Mouse (Mus musculus): ENCODE measurements at regions not wholly inside any gene's neighbourhood (a gene's known extent, or its start where the extent isn't known, plus 50 kb on each side); places are given as distances from the start of the nearest gene placed in this dataset.

- Histone ChIP-seq H3K27ac (replicated peaks) (no peak overlapping the region), H3K4me1 (no peaks in the 10 kb centered on the region), H3K9me3 (replicated peaks) (no peaks in the 10 kb centered on the region), H3K9ac (no peak overlapping the region), H3K4me3 (replicated peaks) (no peak overlapping the region), H3K36me3 (no peaks in the 10 kb centered on the region), H3K27me3 (no peaks in the 10 kb centered on the region), H3K4me2 (replicated peaks) (no peak overlapping the region)
- WGBS: 68% methylated on average over 10 of the region's 10 CpGs
- no peak for ATAC-seq (ENCODE audit: insufficient number of reproducible peaks, low FRiP score, low TSS enrichment, low read depth)
Measured at GRCm38 (mm10) chr2:72793424-72793823, 186.8 kb downstream of the Sp3 start.

GRCm38 (mm10) chr2:72794501-72794900 lies 185.7 kb downstream of the Sp3 start:
- no peak overlapping the region for H3K4me3 ChIP-seq (replicated peaks)
- H3K36me3 ChIP-seq: no peaks in the 10 kb centered on the region
- no peak overlapping the region for H3K4me2 ChIP-seq (replicated peaks)
- H3K27ac ChIP-seq (replicated peaks): no peak overlapping the region
- 41% methylated on average over 4 of the region's 4 CpGs for whole genome bisulfite sequencing
- H3K4me1 ChIP-seq: no peaks in the 10 kb centered on the region
- ATAC-seq (ENCODE audit: insufficient number of reproducible peaks, low FRiP score, low TSS enrichment, low read depth): no peak
- H3K27me3 ChIP-seq: no peaks in the 10 kb centered on the region
- no peak overlapping the region for H3K9ac ChIP-seq
- no peaks in the 10 kb centered on the region for H3K9me3 ChIP-seq (replicated peaks)

- no peak for ATAC-seq (ENCODE audit: insufficient number of reproducible peaks, low FRiP score, low TSS enrichment, low read depth)
- Histone ChIP-seq H3K9me3 (replicated peaks) (no peaks in the 10 kb centered on the region; the same call in 1 of the 2 replicates), H3K4me1 (no peaks in the 10 kb centered on the region), H3K36me3 (no peaks in the 10 kb centered on the region), H3K4me2 (replicated peaks) (no peak overlapping the region), H3K4me3 (replicated peaks) (no peak overlapping the region), H3K9ac (no peak overlapping the region), H3K27me3 (no peaks in the 10 kb centered on the region), H3K27ac (replicated peaks) (no peak overlapping the region)
- 79% methylated on average over 4 of the region's 4 CpGs for WGBS
Measured at GRCm38 (mm10) chr2:72797002-72797718, 183.1 kb downstream of the Sp3 start.

- no peaks in the 10 kb centered on the region; the same call in 1 of the 2 replicates for H3K9me3 ChIP-seq (replicated peaks)
- H3K9ac ChIP-seq: no peak overlapping the region
- no peaks in the 10 kb centered on the region for H3K4me1 ChIP-seq
- no peaks in the 10 kb centered on the region for H3K36me3 ChIP-seq
- no peak for ATAC-seq (ENCODE audit: insufficient number of reproducible peaks, low FRiP score, low TSS enrichment, low read depth)
- no peak overlapping the region for H3K4me2 ChIP-seq (replicated peaks)
- WGBS: 58% methylated on average over 7 of the region's 7 CpGs
- H3K27me3 ChIP-seq: no peaks in the 10 kb centered on the region
- no peak overlapping the region for H3K4me3 ChIP-seq (replicated peaks)
- no peak overlapping the region for H3K27ac ChIP-seq (replicated peaks)
Measured at GRCm38 (mm10) chr2:72800696-72801095, 179.6 kb downstream of the Sp3 start.

- no peak for ATAC-seq (ENCODE audit: insufficient number of reproducible peaks, low FRiP score, low TSS enrichment, low read depth)
- no peaks in the 10 kb centered on the region for H3K9me3 ChIP-seq (replicated peaks)
- peaks cover 6% of the 10 kb centered on the region; the same call in 1 of the 2 replicates for H3K4me1 ChIP-seq
- H3K27me3 ChIP-seq: peaks cover 11% of the 10 kb centered on the region
- no peak overlapping the region for H3K9ac ChIP-seq
- no peak overlapping the region for H3K4me2 ChIP-seq (replicated peaks)
- WGBS: 59% methylated on average over 14 of the region's 14 CpGs
- no peak overlapping the region for H3K4me3 ChIP-seq (replicated peaks)
- no peaks in the 10 kb centered on the region for H3K36me3 ChIP-seq
- H3K27ac ChIP-seq (replicated peaks): no peak overlapping the region
Measured at GRCm38 (mm10) chr2:72813282-72813974, 166.8 kb downstream of the Sp3 start.

- Histone ChIP-seq H3K27ac (replicated peaks) (no peak overlapping the region), H3K9ac (no peak overlapping the region), H3K36me3 (no peaks in the 10 kb centered on the region), H3K4me3 (replicated peaks) (no peak overlapping the region), H3K4me1 (no peaks in the 10 kb centered on the region), H3K4me2 (replicated peaks) (no peak overlapping the region), H3K27me3 (no peaks in the 10 kb centered on the region), H3K9me3 (replicated peaks) (no peaks in the 10 kb centered on the region)
- WGBS: 80% methylated on average over 4 of the region's 4 CpGs
- ATAC-seq (ENCODE audit: insufficient number of reproducible peaks, low FRiP score, low TSS enrichment, low read depth): no peak
Measured at GRCm38 (mm10) chr2:72825251-72825650, 155.0 kb downstream of the Sp3 start.

- Histone ChIP-seq H3K4me3 (replicated peaks) (no peak overlapping the region), H3K9me3 (replicated peaks) (no peaks in the 10 kb centered on the region), H3K4me1 (no peaks in the 10 kb centered on the region), H3K36me3 (no peaks in the 10 kb centered on the region), H3K27me3 (no peaks in the 10 kb centered on the region), H3K4me2 (replicated peaks) (no peak overlapping the region), H3K27ac (replicated peaks) (no peak overlapping the region), H3K9ac (no peak overlapping the region)
- ATAC-seq (ENCODE audit: insufficient number of reproducible peaks, low FRiP score, low TSS enrichment, low read depth): no peak
- 23% methylated on average over 1 of the region's 1 CpGs for WGBS
Measured at GRCm38 (mm10) chr2:72829139-72829538, 151.1 kb downstream of the Sp3 start.

GRCm38 (mm10) chr2:72832770-72833169 lies 147.5 kb downstream of the Sp3 start:
- no peak for ATAC-seq (ENCODE audit: insufficient number of reproducible peaks, low FRiP score, low TSS enrichment, low read depth)
- H3K4me1 ChIP-seq: no peaks in the 10 kb centered on the region
- no peaks in the 10 kb centered on the region for H3K27me3 ChIP-seq
- H3K36me3 ChIP-seq: no peaks in the 10 kb centered on the region
- no peak overlapping the region for H3K4me3 ChIP-seq (replicated peaks)
- H3K27ac ChIP-seq (replicated peaks): no peak overlapping the region
- H3K9ac ChIP-seq: no peak overlapping the region
- H3K9me3 ChIP-seq (replicated peaks): no peaks in the 10 kb centered on the region
- no peak overlapping the region for H3K4me2 ChIP-seq (replicated peaks)
- WGBS: 73% methylated on average over 10 of the region's 10 CpGs

- 45% methylated on average over 6 of the region's 6 CpGs for WGBS
- ATAC-seq (ENCODE audit: insufficient number of reproducible peaks, low FRiP score, low TSS enrichment, low read depth): no peak
- H3K4me2 ChIP-seq (replicated peaks): no peak overlapping the region
- no peak overlapping the region for H3K4me3 ChIP-seq (replicated peaks)
- H3K4me1 ChIP-seq: 0 out of 2 replicates have a peak, but pooled peaks cover 6% of the 10 kb centered on the region
- H3K9ac ChIP-seq: no peak overlapping the region
- no peaks in the 10 kb centered on the region for H3K27me3 ChIP-seq
- H3K36me3 ChIP-seq: no peaks in the 10 kb centered on the region
- 0 out of 2 replicates have a peak, but pooled peaks cover 7% of the 10 kb centered on the region for H3K9me3 ChIP-seq (replicated peaks)
- peak overlapping the region; percentile 44; the same call in 1 of the 2 replicates for H3K27ac ChIP-seq (replicated peaks)
Measured at GRCm38 (mm10) chr2:72838085-72838727, 142.0 kb downstream of the Sp3 start.

- Histone ChIP-seq H3K9ac (no peak overlapping the region), H3K9me3 (replicated peaks) (0 out of 2 replicates have a peak, but pooled peaks cover 7% of the 10 kb centered on the region), H3K27me3 (no peaks in the 10 kb centered on the region), H3K36me3 (no peaks in the 10 kb centered on the region), H3K4me3 (replicated peaks) (no peak overlapping the region), H3K4me1 (0 out of 2 replicates have a peak, but pooled peaks cover 6% of the 10 kb centered on the region), H3K27ac (replicated peaks) (no peak overlapping the region), H3K4me2 (replicated peaks) (no peak overlapping the region)
- 55% methylated on average over 5 of the region's 5 CpGs for WGBS
- ATAC-seq (ENCODE audit: insufficient number of reproducible peaks, low FRiP score, low TSS enrichment, low read depth): no peak
Measured at GRCm38 (mm10) chr2:72839673-72840072, 140.6 kb downstream of the Sp3 start.

- no peaks in the 10 kb centered on the region for H3K36me3 ChIP-seq
- H3K27ac ChIP-seq (replicated peaks): no peak overlapping the region
- H3K4me1 ChIP-seq: 0 out of 2 replicates have a peak, but pooled peaks cover 6% of the 10 kb centered on the region
- H3K9ac ChIP-seq: no peak overlapping the region
- no peak overlapping the region for H3K4me2 ChIP-seq (replicated peaks)
- ATAC-seq (ENCODE audit: insufficient number of reproducible peaks, low FRiP score, low TSS enrichment, low read depth): peak; percentile 24; the same call in 1 of the 2 replicates
- H3K4me3 ChIP-seq (replicated peaks): no peak overlapping the region
- WGBS: 60% methylated on average over 5 of the region's 5 CpGs
- 0 out of 2 replicates have a peak, but pooled peaks cover 7% of the 10 kb centered on the region for H3K9me3 ChIP-seq (replicated peaks)
- no peaks in the 10 kb centered on the region for H3K27me3 ChIP-seq
Measured at GRCm38 (mm10) chr2:72841367-72841766, 138.9 kb downstream of the Sp3 start.
